Mouse (Mus musculus): ENCODE results near the gene Slc12a5.

Slc12a5 gene

DNA sequence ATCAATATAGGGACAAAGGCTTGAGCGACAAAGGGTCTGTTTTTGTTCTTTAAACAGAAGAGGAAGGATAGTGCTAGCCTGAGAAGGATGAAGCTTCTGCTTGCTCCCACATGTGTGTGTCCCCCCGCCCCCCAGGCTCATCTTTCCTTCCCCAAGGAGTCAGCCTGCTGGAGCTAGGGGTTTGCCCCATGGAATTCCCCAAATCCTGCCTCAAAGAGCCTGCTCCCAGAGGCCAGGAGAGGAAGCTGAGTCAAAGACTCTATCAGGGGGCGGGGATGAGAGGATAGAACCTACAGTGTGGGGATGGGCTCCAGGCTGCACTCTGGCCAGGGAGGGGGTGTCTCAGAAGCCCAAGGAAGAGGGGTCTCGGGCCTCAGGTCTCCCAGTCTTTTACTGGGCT, 13.1 kb upstream of the Slc12a5 start:
- DNase-seq (ENCODE audit: low read depth, low spot score), result no peak

- DNase-seq (ENCODE audit: low read depth, low spot score), result no peak
These were observed 12.7 kb upstream of the Slc12a5 start for GRCm38 (mm10) chr2:164947930-164948329.

DNA sequence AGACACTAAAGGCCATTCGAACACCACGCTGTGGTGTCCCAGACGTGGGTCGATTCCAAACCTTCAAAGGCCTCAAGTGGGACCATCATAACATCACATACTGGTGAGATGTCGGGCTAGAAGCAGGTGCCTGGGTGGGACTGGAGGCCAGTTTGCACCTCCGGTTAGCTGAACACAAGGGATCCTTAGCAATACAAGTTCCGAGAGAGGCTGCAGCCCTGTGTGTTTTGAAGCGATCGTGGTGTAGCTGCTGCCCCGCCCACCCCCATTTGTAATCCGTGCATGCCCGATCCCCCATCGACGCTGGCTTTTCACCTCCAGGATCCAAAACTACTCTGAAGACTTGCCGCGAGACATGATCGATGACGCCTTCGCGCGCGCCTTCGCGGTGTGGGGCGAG, 11.6 kb upstream of the Slc12a5 start:
- no peak for DNase-seq (ENCODE audit: low read depth, low spot score)

DNA sequence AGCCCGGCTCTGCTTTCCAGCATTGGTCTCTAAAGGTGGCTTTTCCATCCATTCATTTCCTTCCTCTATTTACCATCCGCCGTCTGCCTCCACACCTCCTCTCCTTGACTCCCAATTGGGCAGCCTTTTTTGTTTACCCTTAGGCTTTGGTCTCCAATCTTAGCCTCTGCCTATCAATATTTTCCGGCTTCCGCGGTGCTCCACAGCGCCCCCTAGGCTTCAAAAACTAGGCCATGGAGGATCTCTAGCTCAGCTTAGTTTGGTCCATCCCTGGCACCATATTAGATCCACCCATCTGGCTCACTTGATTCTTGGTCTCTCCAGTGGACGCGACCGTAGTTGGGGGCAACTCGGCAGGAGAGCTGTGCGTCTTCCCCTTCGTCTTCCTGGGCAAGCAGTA, 10.1 kb upstream of the Slc12a5 start:
- DNase-seq (ENCODE audit: low read depth, low spot score), result no peak

DNA sequence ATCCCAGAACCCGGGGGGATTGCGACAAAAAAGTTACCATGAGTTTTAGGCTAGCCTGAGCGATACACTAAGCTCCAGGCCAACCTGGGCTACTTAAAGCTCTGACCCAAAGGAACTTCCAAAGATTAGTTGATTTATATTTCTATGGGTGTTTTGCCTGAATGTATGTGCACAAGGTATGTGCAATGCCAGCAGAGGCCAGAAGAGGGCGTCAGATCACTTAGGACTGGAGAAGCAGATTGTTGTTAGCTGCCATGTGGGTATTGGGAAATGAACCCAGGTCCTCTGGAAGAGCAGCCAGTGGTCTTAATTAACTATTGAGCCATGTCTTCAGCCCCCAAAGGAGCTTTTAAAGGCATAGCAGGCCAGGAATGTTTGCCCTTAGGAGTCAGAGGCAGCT, 8.9 kb upstream of the Slc12a5 start:
- DNase-seq (ENCODE audit: low read depth, low spot score), result no peak

- no peak for DNase-seq (ENCODE audit: low read depth, low spot score)
These were observed 8.2 kb upstream of the Slc12a5 start for GRCm38 (mm10) chr2:164952448-164952847.

GRCm38 (mm10) chr2:164953224-164953623, 7.4 kb upstream of the Slc12a5 start:
- DNase-seq (ENCODE audit: low read depth, low spot score), result no peak

GRCm38 (mm10) chr2:164955725-164956124, 4.9 kb upstream of the Slc12a5 start:
- no peak for DNase-seq (ENCODE audit: low read depth, low spot score)

GRCm38 (mm10) chr2:164956195-164956594, 4.4 kb upstream of the Slc12a5 start:
- DNase-seq (ENCODE audit: low read depth, low spot score), result no peak

DNA sequence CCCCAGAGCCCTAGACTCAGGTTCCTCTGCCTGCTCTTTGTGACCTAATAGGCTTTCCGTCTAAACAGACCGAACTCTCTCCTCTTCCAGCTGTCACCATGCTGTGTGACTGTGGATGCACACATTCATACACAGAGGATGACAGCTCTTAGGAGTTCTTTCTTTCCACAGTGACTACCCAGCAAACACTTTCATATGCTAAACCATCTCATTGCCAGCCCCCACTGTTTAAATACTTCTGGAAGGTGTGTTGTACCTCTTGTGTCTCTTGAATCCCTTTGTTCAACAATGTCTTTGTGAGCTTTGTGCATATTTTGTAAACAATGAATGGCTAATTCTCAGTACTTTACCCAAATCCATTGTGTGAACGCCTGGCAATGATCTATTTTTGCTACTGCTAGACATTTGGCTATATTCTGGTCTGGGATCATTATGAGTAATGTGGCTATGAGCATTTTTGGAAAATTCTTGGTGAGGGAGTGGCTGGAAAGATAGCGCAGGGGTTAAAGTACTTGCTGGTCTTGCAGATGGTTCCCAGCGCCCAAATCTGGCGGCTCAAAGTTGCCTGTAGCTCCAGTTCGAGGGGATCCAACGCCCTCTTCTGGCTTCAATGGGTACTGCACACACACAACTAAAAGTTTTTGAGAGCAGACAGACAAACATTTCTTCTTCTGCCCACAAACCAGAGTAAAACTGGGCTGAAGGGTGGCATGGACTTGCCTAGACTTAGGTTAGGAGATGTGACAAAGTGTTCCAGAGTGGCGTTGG, 2.9 kb upstream of the Slc12a5 start:
- no peak for DNase-seq (ENCODE audit: low read depth, low spot score)

DNA sequence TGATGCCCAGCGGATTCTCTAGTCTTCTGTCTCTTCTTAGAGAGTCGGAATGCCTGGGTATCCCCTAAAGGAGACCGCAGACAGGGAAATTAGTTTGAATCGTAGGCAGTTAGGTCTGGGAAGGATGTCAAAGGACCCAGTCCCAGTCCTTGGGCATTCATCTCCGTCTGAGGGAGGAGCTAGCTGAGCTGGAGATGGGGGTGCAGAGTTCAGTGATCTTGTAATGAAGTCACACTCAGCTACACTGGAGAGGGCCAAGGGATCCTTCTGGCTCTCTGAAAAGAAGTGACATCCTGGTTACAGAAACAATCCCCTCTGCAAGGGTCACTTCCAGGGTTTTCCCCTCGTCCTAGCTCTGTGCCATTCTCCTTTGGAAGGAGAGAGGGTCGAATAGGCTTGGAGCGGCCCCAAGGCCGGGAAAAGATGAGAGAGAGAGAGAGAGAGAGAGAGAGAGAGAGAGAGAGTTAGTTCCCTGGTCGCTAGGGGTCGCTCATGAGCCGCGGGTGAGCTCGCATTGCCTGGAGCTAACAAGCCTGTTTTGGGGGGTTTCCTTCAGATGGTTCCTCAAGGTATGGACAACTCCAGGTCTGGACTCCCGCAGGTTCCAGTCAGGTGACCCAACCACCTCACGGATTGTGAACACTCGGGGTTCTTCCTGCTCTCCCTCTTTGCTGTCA, 1.0 kb downstream of the Slc12a5 start:
- no peak for DNase-seq (ENCODE audit: low read depth, low spot score)

DNA sequence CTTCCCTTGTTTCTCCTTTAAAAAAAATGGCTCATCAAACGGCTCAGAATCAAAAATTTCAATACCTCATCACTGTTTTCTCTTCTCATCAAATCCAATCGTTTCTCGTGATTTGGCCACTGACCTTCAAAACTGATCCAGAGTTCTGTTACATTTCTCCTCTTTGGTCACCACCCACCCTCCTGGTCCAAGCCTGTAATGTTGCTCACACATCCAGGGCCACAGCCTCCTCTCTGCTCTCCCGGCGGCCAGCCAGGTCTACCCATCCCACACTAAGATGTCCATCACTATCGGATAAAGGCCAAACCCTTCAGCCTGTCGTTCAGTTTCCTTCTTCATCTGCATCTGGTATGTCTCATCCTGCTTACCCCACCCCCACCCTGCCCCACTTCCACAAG, 1.6 kb downstream of the Slc12a5 start:
- DNase-seq (ENCODE audit: low read depth, low spot score), result no peak

- no peak for DNase-seq (ENCODE audit: low read depth, low spot score)
These were observed 3.8 kb downstream of the Slc12a5 start for GRCm38 (mm10) chr2:164964242-164964894.

GRCm38 (mm10) chr2:164964981-164965380, 4.4 kb downstream of the Slc12a5 start:
- no peak for DNase-seq (ENCODE audit: low read depth, low spot score)

DNA sequence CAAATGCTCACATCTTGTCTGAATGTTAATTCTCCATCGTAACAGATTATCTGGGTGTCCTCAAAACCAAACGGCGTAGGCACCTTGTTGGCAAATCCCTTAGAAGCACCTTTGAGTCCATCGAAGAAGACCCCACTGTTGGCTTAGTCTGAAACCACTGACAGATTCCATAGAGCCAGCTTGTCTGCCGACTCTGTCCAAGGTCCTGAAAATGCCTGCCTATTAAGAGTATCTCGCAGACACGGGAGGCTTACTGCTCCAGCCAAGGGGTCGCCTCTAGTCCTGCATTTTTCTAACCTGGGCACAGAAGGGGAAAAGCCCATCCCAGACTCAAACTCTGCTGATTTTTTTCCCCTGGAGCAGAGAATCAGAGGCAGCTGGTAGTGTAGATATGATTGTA, 5.8 kb downstream of the Slc12a5 start:
- DNase-seq (ENCODE audit: low read depth, low spot score), result no peak

GRCm38 (mm10) chr2:164967193-164967592, 6.6 kb downstream of the Slc12a5 start:
- DNase-seq (ENCODE audit: low read depth, low spot score), result peak; percentile 72

- peak; percentile 75 for DNase-seq (ENCODE audit: low read depth, low spot score)
These were observed 7.3 kb downstream of the Slc12a5 start for GRCm38 (mm10) chr2:164967761-164968440.

DNA sequence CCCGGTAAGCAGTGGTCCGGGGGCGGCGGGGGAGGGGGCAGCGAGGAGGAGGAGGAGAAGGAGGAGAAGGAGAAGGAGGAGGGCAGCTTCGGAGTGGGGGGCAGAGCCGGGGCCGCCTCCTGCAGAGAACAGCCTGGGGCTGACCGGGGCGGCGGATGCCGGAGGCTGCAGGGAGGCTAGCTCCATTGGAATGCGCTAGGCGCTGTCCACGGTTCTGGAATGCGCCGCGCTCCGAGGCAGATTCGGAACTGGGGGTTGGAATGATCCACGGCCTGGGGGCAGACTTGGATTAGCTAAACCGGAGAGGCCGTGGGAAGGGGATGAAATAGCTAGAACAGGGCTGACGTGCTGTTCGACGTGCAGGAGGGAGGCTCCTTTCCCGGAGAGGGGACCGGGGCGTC, 7.8 kb downstream of the Slc12a5 start:
- no peak for DNase-seq (ENCODE audit: low read depth, low spot score)

DNA sequence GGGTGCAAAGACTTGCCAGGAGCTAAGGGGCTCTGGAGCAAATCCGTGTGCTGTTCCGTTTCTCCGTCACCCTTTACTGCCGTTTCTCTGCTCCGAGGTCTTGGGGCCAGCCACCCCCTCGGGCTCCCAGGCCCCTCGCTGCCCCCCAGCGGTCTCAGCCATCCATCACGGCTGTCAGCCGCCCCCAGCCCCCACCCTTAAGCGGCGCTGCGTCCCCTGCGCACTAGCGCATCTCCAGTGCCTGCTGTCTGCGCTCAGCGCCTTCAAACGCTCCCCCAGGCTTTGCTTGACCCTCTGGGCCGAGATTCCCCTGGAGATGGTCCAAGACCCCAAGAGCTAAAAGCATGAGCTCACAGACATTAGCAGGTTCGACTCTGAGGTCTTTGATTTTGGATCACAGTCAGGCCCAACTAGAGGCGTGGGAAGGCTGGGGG, 8.8 kb downstream of the Slc12a5 start:
- no peak for DNase-seq (ENCODE audit: low read depth, low spot score)

GRCm38 (mm10) chr2:164970631-164971196, 10.1 kb downstream of the Slc12a5 start:
- peak; percentile 71 for DNase-seq (ENCODE audit: low read depth, low spot score)

- no peak for DNase-seq (ENCODE audit: low read depth, low spot score)
These were observed 12.0 kb downstream of the Slc12a5 start for GRCm38 (mm10) chr2:164972646-164973045.

DNA sequence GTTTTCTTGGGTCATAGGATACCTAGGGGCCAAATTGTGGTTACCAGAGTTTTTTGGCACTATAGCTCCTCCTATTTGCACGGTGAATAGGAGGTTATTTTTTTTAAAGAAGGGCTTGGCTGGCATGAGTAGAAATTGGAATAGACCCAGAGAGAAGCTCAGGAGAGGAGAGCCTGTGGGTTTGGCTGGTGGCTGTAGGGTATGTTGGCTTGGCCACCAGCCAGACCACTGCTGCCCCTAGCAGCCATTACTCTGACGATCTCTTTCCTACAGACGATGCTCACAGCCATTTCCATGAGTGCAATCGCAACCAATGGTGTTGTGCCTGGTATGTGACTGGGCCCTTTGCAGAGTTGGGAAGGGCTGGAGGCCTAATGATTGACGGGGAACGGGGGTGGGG, 15.0 kb downstream of the Slc12a5 start:
- no peak for DNase-seq (ENCODE audit: low read depth, low spot score)
